Mouse (Mus musculus): ENCODE measurements around the gene Gimap9.

Gimap9 gene

DNA sequence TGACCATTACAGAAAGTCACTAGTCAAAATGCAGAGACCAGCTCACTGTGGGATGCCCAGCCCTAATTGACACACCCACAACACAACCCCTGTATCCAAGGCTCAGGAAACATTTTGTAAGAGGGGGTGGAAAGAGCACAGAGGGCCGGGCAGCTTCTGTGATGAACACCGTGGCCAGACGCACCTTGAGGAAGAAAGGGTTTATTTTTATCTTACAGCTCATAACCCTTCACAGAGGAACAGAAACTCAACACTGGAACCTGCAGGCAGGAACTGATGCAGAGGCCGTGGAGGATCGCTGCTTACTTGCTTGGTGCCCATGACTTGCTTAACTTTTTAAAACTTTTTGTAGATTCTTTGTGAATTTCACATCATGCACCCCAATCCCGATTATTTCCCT is 17.0 kb downstream of the Gimap9 start:
- no peak for DNase-seq (ENCODE audit: low read depth)

DNA sequence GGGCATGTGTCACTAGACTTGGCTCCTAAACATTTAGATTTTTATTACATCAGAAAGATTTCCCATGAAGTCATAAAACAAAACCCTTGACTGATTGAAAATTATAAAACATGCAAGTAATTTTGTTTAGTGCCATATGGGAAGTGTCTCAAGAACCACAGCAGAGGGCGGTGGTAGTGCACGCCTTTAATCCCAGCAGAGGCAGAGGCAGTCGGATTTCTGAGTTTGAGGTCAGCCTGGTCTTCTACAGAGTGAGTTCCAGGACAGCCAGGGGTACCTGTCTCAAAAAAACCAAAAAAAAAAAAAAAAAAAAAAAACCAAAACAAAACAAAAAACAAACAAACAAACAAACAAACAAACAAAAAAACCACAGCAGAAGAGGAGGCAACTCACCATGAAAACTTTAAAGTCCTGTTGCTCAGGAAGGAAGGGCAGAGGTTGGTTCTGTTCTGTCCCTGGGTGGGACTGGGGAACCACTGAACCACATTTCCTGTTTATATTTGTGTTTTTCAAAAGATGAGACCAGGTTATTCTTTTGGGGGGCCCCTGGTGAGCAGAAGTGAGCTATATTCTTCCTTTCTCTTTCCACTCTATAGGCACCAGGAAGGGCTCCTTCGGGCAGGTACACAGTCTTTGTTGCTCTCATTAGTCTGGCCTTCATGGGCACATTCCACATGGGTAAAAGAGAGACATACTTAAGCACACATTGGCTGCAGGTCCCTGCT is 21.1 kb downstream of the Gimap9 start:
- no peak for DNase-seq (ENCODE audit: low read depth)

DNA sequence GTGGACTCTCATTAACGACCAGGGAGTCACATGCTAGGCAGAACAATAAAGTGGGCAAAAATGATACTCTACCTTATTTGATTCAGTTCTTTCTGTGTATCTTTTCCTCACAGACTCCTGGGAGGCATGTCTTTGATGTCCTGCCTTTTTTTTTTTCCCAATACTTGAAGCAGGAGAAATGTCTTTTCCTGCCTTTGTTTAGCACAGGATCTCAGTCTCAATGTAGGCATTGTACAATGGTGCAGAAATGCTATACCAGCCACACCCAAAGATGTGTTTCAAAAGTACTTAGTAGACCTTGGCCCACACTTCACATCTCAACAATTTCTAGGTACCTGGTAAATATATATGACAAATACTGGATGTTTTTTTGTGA is 21.6 kb downstream of the Gimap9 start:
- no peak for DNase-seq (ENCODE audit: low read depth)

DNA sequence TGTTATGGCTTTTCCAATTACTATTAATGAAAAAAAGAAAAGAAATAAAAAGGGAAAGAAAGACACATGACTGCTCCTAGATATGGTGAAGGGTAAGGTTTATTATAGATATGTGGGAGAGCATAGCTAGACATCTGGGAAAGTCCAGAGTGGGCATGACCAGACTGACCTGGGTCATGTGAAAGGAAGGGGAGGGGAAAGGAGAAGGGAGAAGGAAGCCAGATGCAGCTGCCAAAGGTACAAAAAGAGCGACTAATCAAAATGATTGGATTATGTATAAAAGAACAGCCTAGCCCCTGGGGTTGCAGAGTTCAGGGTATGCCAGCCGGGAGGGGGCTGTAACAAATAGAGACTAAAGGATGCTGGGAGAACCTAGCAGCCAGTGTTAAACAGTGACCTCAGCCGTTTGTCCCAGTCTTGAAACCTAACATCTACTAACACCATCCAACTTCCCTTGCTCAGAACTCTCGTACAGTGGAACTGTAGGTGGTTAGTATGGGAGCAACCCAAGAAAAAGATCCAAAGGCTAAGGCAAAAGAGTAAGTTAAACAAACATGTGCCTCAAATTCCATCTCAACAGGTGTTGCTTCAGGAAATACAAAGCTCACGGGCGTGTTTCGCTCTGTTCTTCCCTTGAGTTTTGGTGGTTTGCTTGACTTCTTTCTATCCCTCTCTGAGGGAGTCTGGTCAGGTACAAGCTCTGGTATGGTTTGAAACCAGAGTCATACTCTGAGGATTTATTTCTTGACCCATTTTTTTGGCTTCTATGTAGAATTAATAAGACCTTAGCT is 22.3 kb downstream of the Gimap9 start:
- DNase-seq (ENCODE audit: low read depth) = no peak

DNA sequence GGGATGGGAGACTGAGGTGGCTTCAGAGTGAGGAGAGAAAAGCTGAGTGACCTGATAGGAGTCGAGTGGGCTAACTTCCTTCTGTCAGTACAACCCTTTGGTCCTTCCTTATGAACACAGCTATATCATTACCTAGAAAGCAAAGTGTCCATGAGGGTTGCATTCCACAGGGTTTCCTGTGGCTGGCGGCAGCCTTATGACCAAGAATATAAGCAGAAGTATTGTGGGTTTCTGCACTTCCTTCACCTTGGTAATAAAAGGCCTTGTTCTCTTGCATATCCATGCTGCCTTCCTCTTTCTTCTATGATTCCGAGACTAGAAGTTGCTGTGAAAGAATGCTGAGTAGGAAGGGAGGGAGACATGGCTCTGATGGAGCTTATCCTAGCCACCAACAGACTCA is 23.0 kb downstream of the Gimap9 start:
- DNase-seq (ENCODE audit: low read depth) = no peak

DNA sequence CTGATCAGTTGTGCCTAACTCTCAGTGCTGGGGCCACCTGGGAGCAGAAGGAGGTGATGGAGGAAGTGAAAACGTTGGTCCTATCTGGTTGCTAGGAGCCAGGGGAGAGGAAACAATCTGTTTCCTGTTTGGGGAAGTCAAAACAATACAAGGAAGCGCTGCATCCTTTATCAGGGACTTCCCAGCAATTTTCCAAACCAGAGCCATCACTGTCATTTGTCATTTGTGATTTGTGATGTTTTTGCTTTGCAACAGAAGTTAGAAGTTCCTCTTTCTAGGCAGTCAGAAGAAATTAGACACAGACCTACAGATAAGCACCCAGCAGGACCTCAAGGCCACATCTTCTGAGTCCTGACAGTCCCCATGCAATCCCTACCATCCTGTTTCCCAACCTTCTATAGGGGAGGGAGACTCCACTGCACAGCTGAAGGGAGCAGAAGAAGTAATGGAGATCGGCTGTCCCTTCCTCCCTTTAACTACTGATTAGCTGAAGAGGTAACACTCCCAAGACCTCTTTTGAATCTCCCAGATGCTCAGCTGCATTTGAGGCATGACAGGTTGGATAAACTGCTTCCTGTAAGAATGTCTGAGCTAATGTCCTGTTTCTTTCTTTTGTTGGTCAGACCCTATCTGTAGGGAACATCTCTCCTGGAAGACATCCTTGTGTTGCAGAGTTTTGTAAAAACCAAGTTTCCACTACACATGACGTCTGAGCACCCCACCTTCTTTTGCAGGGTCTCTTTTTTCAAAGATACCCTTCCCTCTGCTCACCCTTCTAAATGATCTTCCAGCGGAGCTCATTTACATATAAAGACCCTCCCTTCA is 24.5 kb downstream of the Gimap9 start:
- no peak for DNase-seq (ENCODE audit: low read depth)

DNA sequence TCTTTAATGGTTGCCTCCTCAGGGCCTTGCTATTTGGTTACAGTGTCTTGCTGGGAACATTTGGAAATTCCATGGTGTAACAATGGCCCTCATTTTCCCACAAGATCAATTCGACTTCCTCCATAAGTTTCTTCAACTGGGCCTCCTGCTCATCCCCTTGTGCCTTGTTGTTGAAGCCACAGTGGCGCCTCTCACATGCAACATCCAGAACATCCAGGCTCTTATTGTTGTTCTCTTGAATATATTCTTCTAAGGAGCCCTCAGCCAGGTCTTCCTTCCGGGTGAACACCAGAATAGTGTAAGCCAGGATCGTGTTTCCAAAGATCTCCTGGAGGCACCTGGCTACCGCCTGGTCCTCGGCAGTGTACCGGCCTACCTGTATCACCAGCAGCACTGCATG is 26.2 kb downstream of the Gimap9 start:
- no peak for DNase-seq (ENCODE audit: low read depth)

DNA sequence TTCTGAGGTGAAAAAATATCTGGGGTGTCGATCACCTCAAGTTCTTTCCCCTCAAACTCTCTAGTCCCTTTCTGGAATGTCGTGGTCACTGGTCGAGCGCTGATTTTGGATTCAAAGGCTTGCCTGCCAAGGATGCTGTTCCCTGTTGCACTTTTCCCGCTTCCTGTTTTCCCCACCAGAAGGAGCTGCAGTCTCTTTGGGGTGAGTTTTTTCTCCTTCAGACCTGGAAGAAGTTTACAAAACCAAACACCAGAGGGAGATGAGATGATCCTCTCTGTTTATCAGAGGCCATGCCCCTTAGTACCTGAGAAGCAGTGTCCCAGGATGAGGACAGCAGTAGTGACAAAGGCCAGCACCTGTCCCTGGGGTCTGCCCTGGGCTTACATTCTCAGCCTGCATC is 26.7 kb downstream of the Gimap9 start:
- no peak for DNase-seq (ENCODE audit: low read depth)

DNA sequence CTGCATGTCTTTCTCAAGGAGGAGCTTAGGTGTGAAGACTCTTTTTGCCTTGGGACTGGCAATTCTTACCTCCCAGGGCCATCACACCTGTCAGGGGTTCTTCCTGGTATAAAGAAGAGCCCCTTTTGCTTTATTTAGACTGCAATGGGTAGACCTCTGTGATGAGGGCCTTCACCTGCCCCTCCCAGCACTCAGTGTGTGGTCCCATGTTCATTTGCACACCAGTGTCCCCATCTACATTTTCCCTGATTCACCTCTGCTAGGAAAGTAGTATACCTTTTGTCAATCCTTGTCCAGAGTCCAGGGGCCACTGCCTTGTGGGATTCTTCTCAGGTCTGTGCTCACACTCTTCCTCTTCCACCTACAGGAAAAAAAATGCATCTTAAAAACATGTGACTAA is 28.2 kb downstream of the Gimap9 start:
- no peak for DNase-seq (ENCODE audit: low read depth)

DNA sequence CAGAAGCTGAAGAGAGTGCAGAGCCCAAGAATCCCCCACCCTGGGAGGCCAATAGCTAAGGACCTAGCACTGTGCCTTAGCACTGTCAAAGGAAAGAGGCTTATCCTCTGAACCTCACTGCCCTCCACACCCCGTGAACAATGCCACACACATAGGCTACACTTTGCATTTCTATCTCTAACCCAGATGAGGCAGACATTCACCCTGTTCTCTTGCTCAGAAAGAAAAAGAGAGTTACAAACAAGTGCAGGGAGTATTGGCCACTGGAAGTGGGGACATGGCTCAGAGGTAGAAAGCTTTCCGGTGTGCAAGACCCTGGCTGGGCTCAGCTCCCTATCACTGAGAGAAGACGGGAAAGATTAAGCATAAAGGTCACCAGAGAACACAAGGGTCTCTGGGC is 30.2 kb downstream of the Gimap9 start:
- DNase-seq (ENCODE audit: low read depth) = no peak

DNA sequence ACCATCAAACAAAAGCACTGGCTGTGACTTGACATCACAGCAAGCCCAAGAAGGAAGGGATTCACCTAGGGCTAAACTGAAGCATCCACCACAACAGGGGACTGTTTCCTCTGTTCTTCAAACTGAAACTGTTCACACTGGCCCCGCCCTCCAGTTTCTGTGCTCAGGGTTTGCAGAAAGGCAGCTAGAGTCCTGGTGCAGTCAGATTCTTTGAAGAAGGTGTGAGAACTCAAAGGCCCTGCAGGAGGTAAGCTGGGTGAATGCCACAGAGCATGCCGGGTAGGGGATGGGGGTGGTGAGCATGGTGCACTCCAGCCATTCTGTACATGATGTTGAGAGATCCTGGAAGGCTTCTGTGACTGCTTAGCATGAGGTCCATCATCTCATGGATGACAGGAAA is 42.5 kb downstream of the Gimap9 start, which contains the start of the genes Gm28053 and Gimap7:
TSS of gene Gm28053 (plus strand) at position 153 of the 400 bp plus-strand sequence.
TSS of gene Gimap7 (plus strand) at position 167 of the 400 bp plus-strand sequence.
- no peak for DNase-seq (ENCODE audit: low read depth)

DNA sequence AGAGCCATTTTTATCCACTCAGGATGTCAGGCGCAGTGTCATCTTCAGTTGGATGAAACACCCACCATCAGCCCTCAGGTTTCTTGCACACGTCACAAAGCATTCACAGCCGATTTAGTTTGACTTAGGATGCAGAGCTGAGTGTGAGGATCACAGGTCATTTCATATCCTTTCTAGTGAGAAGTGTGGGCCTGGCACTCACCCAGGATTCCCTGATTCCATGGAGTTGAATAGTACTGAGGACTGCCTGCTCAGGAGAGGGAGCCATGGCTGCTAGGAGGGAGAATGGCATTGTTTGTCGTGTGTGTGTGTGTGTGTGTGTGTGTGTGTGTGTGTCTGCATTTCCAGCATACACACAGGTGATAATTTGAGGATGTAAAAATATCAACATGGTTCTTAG is 44.4 kb downstream of the Gimap9 start:
- no peak for DNase-seq (ENCODE audit: low read depth)

DNA sequence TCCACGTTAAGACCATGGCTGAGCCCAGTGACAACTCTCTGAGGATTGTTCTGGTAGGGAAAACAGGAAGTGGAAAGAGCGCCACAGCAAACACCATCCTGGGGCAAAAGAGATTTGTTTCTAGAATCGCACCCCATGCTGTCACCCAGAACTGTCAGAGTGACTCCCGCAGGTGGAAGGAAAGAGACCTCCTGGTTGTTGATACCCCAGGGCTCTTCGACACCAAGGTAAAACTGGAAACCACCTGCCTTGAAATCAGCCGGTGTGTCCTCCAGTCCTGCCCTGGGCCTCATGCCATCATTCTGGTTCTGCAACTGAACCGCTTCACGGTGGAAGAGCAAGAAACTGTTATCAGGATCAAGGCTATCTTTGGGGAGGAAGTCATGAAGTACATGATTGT is 47.5 kb downstream of the Gimap9 start:
- DNase-seq (ENCODE audit: low read depth) = no peak

DNA sequence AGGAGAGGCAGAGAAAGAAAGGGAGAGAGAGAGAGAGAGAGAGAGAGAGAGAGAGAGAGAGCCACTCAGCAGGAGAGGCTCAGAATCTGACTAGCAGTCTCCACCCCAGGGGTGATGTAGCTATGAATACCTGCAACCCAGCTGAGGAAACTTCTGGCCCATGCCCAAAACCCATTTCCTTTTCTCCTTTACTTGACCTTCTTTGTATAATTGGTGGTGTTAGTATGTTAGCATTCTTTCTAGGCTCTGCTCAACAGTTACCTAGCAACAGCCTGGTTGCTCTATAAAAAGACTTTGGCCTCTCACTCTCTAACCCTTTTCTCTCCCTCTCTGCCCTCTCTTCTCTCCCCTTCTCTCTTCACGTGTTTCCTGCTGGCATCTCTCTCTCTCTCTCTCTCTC is 49.5 kb downstream of the Gimap9 start:
- no peak for DNase-seq (ENCODE audit: low read depth)

DNA sequence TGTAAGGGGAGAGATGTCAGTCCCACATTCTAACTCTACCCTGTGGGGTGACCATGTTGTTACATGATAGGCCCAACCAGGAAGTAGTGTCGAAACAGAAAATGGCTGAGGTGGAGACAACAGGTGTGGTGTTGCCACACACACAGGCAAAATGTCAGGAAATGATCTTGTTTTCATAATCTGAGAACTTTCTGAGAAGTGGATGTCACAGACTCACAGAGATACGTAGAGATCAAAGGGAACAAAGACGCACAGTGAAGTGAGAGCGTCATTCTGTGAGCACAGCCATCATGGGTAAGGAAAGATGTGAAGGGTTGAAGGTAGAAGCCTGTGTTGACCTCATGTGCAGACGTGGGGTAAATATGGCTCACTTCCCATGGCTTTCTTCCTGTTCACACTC is 51.8 kb downstream of the Gimap9 start:
- DNase-seq (ENCODE audit: low read depth) = no peak
